Mouse (Mus musculus): ENCODE results near the gene Xpr1.

Gene Xpr1

DNA sequence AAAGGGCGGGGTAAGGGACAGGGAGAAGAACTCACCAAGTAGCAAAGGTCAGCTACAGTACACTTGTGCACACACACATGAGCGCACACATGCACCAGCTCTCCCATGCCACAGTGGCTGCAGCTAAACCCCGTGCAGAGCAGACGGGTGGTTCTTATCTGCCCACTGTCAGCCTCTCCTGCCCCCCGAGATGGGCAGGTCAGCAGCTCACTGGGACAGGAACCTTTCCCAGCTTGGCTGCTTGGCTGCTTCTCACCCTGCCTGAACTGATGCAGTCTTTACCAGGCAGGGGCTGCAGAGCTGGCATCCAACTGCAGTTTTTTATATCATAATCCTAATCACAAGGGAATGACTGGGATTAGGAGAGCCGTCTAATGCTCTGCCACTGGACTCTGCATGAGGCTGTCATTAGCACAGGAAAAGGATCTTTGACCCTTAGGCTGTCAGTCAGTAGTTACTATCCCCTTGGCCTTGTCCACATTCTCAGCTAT lies 164.5 kb downstream of the Xpr1 start:
- in situ Hi-C loops (cut with MboI, MseI): loop anchor here in 1 of 2 experiments (10.0 kb wide), 1 partner anchor 688 kb away; no protein-coding TSS in a partner anchor

DNA sequence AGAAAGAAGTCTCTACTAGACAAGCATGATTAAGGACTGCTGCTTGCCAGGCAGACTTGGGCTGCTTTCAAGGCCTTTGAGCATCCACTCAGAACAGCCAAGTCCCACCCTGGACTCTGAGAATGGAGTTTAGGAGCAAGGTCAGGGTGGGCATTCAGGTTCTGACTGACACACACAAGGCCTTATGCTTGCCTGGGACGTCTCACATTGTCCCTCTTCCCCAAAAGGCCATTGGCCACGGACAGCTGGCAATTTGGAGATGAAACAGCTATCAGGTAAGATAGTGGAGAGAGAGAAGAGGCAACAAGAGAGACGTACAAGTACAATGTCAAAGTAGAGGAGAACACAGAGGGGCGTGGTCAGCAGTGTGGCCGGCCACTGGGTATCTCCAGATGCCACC lies 165.6 kb downstream of the Xpr1 start:
- in situ Hi-C loops (cut with MboI, MseI): loop anchor here in 1 of 2 experiments (10.0 kb wide), 1 partner anchor 687 kb away; no protein-coding TSS in a partner anchor

DNA sequence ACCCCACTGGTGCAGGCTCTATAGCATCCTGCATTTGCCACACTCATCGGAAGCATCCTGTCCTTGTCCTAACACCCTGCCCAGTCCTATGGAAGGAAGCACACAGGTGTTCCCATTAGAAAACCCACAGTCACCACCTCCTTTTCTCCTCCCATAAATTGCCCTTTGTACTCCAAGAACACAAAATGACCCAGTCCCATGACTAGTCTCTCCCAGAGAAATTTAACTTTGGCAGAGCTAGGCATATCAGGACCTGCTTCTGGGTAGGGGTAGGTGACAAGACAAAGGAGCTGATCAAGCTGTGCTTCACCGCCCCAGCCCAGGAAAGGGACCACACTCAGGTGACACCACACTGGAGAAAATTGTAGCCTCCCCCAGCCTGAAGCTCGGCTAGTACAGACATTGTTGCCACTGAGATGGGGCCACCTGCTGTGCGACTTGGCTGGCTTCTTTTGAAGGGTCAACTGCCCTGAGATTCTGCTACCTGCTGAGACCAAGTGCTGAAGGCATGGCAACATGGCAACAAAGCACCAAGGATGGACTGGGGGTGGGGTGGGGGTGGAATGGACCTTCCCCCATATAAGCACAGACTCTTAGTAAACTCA lies 166.6 kb downstream of the Xpr1 start:
- in situ Hi-C loops (cut with MboI, MseI): loop anchor here in 1 of 2 experiments (10.0 kb wide), 1 partner anchor 686 kb away; no protein-coding TSS in a partner anchor

- in situ Hi-C loops (cut with MboI, MseI): loop anchor here in 1 of 2 experiments (10.0 kb wide), 1 partner anchor 685 kb away; no protein-coding TSS in a partner anchor
Measured at GRCm38 (mm10) chr1:155249896-155250295, 167.3 kb downstream of the Xpr1 start.

GRCm38 (mm10) chr1:155248041-155248440 lies 169.2 kb downstream of the Xpr1 start:
- in situ Hi-C loops (cut with MboI, MseI): no loop called here

- in situ Hi-C loops (cut with MboI, MseI): no loop called here
Measured at GRCm38 (mm10) chr1:155247441-155247840, 169.8 kb downstream of the Xpr1 start.

DNA sequence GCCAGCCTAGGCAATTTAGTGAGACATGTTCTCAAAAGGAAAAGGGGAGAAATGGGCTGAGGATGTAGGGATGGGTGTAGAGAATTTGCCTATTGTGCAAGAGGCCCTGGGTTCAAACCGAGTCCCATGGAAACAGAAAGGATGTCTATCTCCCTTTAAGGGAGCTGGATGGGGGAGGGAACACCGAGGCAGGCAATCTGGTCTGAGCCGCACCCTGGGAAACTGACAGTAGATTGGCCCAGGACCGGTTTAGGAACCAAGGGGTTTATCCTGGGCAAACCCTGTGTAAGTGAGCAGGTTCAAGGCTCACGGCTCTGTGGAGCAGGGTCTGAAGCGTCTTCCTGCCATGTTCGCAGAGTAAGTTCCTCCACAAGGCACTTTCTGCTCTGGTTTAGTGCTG lies 171.7 kb downstream of the Xpr1 start:
- in situ Hi-C loops (cut with MboI, MseI): no loop called here

DNA sequence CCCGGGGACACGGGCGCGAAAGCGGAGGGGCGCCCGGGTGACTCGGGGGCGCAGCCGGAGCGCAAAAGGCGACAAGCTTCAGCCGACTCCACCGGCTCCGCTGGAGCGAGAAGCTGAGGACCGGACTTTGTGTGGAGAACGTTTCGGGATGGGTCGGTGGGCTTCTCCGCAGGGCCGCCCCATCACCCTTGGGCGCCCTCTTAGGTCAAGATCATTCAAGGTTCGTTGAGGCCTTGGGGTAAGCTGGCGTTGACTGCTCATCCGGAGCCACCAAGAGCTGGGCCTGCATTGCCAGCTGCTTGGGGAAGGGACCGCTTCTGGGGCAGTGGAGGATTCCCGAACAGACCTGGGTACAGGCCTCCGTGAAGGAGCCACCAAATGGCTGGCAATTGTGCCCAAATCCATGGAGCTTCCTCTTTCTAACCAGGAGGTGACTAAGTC lies 172.4 kb downstream of the Xpr1 start:
- in situ Hi-C loops (cut with MboI, MseI): no loop called here

DNA sequence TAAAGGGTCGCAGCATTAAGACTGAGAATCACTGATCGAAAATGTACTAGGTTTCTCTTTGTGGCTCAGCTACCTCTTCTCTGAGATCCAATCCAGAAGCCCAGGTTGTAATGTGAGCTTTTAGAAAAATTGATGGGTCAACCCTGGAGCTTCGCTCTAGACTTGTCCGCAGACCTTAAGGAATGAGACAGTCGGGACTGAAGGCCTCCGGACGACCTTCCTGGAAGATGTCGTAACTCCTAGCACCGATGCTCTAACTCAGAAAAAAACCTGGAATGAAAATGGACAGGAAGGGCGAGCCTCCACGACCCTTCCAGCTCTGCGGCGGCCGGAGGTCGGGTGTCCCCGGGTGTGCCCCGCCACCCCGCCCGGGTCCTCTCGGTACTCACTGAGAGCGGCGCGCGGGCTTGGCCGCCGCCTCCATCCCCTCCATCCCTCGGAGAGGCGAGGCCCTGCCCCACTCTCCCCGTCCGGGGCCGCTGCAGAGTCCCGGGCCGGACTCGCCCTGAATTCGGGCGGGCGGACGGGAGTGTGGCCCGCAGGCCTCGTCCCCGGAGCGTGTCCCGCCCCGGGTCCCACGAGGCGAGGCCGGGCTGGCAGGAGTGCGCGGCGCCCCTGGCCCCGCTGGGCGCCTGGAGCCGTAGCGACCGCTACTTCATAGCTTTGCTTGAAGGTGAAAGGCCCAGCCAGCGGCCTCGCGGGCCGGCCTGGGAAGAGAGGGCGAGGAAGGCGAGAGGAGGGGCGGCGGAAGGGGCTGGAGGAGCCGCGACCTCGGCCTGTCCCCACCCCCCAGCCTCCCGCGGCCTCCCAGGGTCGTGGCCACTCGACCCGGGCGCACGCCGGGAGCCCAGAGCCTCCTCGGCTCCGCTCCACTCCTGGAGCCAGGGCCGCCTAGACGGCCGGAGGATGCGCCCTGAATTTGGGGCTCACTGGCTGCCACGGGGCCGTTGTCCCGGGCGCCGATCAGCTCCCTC lies 173.1 kb downstream of the Xpr1 start, which contains the start of gene BC034090:
BC034090 (minus strand) TSS at position 648 of the 974 bp plus-strand sequence.
- in situ Hi-C loops (cut with MboI, MseI): no loop called here

DNA sequence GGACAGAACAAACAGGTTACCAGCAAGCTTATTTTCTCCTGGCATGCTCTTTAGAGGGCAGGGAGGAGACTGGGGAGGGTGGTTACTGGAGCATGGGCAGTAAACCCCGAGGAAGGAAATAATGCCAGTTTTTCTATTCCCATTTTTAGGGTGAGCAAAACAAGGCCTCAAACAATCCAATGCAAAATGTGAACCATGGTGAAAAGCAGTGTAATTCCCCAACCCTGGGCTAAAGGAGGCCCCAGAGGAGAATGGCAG lies 174.8 kb downstream of the Xpr1 start:
- in situ Hi-C loops (cut with MboI, MseI): no loop called here

DNA sequence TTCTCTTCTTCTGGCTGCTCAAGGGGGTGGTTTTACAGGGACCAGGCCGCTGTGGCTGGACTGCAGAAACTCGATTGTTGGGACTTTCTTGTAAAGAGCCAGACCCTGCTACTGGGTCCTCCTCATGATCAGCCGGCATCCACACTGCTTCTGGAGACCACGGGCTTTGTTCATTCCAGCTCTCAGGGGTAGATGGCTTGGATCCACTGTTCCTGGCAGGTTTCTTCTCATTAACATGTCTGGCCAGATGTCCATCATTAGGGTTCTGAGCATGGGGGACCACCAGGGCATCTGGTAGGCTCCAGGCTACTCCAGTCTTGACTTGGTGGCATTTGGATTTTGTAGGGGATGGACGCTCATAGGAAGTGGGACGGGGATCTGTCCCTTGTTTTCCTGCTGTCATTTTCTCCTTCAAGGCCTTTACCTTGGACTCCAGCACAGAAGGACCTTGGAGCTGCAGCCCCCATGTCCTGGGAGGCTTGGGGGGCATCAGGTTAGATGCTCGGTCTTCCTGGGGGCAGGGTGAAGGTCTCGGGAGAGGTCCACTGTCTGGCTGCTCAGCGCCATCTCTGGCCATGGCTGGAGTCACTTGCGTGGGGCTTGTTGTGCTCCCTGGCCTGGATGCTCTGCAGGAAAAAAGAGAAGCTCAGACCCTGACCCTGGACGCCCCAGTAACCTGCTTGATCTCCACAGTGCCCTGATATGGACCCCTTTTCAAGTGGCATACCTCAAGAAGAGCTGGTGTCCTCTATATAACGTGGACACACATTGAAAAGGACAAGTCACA lies 175.3 kb downstream of the Xpr1 start:
- in situ Hi-C loops (cut with MboI, MseI): no loop called here

DNA sequence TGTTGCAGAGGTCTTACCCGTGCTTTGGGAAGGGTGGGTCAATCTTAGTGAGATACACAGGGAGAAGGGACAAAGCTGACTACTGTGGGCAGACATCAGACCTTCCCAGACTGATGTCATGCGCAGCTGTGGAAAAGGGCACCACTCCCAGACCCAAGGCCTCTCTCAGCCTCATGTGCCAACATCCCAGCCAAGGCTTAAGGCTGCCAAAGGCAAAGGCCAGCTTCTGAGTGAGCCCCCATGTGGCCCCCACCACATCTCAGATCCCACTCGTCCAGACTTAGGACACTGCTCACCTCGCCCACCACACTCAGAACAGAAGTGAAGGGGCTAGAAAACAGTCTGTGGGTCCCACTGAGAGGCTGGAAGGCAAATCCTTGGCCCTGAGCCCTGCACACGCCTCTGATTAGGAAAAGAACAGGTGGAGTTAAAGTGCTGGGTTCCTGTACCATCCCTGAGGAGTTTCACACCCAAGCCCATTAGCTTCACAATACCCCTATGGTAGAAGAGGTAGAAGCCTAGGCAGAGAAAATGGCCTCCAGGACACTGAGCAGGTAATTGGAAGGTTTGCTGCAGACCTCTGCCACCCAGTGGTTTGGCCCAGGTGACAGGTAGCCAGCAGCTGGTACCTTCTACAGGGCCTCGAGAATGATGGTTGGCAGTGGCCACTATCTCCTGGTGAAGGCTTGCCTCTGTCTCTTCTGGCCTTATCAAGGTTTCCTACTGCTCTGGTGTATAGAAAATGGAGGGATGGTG lies 177.1 kb downstream of the Xpr1 start:
- in situ Hi-C loops (cut with MboI, MseI): no loop called here

DNA sequence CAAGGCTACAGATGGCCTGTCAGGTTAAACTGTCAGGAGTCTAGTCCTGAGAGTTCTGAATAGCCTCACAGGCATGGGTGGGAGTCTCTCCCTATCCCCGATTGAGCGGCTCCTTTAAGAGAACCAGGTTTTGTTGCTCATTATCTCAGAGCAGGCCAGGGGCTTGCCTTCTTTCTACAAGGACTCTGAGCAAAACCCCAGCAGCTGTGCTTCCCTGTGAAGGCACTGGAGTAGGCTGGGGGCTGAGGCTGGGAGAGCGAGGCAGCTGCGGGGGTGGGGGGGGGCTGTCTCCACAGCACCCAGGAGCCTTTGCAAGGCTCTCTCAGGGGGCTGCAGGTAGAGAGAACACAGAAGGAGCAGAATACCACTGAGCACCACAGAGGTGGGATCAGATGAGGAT lies 178.0 kb downstream of the Xpr1 start:
- in situ Hi-C loops (cut with MboI, MseI): no loop called here

DNA sequence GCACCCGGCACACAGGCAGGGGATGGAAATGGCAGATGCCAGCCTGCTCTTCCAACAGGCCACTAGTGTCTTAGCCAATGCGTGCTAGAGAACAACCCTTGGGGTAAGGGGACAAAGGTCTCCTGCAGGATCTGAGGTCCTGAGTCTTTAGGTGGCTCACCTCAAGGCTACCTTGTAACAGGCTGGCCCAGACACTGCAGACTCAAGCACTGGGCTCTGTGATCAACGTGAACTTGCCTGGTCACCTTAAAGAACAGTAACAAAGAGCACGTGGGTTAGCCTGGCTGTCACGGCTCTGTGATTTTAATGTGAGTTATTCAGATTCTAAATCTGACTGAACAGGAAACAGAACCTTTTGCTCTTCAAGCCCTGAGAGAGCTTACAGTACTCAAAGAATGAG lies 179.1 kb downstream of the Xpr1 start:
- in situ Hi-C loops (cut with MboI, MseI): no loop called here

DNA sequence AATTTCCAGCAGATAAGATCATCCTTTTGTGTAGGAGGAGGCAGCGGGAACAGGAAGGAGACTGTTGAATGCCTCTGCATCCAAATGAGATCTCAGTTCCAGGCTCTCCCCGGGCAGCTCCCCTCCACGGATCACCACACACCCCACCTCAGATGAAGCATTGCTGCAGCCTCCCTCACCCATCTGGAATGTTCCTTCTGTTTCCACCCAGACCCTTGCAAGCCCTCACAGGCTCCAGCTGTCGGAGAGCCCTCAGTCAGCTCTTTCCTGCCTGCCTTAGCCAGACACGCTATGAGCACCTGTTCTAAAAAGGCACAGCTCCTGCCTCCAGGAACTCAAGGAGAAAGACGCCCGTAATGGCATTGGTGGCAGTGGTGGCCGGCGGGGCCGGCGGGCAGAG lies 179.8 kb downstream of the Xpr1 start:
- in situ Hi-C loops (cut with MboI, MseI): no loop called here

GRCm38 (mm10) chr1:155236306-155237024 lies 180.8 kb downstream of the Xpr1 start:
- in situ Hi-C loops (cut with MboI, MseI): no loop called here

- in situ Hi-C loops (cut with MboI, MseI): no loop called here
Measured at GRCm38 (mm10) chr1:155235641-155236040, 181.6 kb downstream of the Xpr1 start.

DNA sequence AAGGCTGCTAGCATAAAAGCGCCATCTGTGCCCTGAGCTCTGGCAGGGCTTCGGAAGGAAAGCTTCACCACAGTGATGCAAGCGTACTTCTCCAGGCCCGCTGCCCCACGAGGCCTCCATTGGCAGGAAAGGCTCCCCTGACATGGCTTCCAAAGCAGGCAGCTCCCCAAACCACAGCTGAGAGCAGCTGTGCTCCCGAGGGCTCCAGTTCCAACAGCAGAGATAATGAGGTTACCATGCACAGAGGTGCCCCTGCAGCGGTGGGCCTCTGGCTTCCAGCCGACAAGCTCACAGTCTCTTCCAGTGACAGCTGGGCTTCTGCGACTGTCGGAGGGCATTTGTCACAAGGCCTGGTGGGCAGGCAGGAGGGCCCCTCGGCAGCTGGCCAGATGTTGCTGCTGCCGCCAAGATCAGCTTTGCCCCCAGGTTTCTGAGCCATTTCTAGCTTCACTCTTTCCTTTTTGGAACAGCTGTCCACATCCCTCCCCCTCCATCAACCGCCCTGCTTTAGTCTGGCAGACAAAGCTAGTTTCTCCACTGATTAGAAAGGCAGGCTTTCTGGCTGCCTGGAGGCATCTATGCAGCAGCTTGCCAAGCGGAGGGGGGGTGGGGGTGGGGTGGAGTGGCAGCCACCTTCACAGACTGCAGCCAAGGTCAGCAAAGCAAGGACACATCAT lies 183.1 kb downstream of the Xpr1 start:
- in situ Hi-C loops (cut with MboI, MseI): no loop called here

GRCm38 (mm10) chr1:155233378-155233777 lies 183.8 kb downstream of the Xpr1 start:
- in situ Hi-C loops (cut with MboI, MseI): no loop called here

DNA sequence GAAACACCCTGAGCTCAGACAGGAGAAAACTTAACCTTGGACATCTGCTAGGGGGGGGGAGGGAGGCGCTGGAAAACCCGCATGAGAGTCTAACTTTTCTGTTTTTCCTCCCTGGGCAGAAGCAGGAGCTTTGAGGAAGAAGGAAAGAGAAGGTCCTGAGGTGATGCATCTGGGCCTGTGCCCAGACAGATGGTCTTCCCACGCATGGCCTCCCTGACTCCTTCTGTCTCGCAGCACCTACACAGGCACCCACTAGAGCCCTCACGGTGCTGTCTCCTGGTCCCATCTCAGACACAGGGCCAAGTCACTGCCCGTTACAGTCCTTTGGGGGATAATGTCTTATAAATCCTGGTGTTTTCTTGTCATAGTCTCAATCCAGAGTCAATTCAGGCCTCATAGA lies 184.4 kb downstream of the Xpr1 start:
- in situ Hi-C loops (cut with MboI, MseI): no loop called here
